Mouse (Mus musculus) megakaryocyte-erythroid progenitor cell, adult 5-6 weeks (primary cell): Measurements from ENCODE around the gene Dctpp1. TPM values are rescaled to one million over a fixed set of nuclear protein-coding genes. Genes with fewer than 3 reads are reported as not detected.
A peak's percentile ranks its signal among the peaks of the same experiment; 100 is the strongest.

Source experiments
- ATAC-seq: replicated peaks from 2 replicates; pipeline ENCODE4 v1.8.0; 2016; ENCODE audit warnings: mild to moderate bottlenecking, inconsistent platforms; ENCODE audit not compliant: severe bottlenecking, poor library complexity, low FRiP score, low TSS enrichment
- total RNA-seq, 2 experiments: library from RNA; stranded (forward) in 1 of 2; stranded (reverse) in 1 of 2; fragments of 200-1000, 215-1000 nt in 1 of 2; fragments of >200 nt in 1 of 2; fragmentation: Nextera tagmentation in 1 of 2; gene quantifications; 2 replicates each; pipeline ENCODE4 v1.2.3; 2014 to 2017

The Dctpp1 gene
- total RNA-seq (2014; fragmentation: Nextera tagmentation) (61.0 and 138 TPM in 2 replicates), total RNA-seq (2017) (44.5 and 48.2 TPM in 2 replicates)

DNA sequence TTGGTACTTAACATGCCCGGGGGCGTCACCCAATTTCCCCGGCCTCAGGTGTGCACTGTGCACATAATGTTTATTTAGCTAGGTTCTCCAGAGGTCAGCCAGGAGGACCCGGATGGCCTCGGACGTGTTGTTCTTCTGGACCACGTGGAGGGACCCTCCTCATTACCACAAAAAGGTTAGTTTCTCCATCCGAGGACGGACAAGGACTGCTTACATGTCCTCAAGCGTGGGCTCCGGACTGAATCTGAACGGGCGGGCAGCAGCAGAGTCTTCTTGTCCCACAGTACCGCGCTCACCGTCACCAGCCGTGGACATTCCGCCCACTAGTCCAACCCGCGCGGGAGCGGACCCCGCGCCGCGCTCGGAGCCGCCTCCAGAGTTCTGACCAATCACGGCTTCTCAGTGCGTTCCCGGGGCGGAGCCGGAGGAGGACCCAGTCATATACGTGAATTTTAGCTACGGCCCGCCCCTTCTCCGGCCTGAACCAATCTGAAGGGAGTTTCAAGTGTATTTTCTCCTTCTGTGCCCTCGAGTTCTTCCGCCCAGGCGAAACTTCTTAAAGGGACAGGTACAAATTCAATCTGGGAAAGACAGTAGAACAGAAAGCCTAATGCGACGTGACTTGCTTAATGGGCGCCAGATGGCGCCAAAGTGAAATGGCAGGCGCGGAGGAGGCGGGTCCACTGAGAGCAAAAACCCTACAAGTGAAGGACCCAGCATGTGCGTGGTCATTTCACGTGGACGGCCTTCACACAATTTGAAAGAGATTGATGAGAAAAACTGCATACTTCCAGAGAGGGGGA is at the start of gene Dctpp1:
TSS of gene Dctpp1 (minus strand) at position 401 of the 803 bp plus-strand sequence.
- peak; percentile 90 for ATAC-seq

DNA sequence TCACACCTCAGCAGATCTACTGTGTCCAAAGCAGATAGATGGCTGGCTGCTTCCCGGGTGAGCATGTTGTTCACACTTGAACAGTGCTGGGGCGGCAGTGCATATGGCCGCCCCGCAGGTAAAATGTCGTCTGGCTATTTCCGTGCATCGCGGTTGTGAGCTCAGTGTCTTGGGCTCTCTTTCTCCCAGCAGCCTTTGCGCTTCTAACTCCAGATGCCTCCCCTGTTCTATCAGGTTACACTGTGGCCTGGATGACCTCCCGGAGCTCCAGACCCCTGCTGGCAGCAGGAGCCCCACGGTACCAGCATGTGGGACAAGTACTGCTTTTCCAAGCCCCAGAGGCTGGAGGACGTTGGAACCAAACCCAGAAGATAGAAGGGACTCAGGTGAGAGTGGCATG is 49.4 kb upstream of the Dctpp1 start:
- ATAC-seq: no peak

DNA sequence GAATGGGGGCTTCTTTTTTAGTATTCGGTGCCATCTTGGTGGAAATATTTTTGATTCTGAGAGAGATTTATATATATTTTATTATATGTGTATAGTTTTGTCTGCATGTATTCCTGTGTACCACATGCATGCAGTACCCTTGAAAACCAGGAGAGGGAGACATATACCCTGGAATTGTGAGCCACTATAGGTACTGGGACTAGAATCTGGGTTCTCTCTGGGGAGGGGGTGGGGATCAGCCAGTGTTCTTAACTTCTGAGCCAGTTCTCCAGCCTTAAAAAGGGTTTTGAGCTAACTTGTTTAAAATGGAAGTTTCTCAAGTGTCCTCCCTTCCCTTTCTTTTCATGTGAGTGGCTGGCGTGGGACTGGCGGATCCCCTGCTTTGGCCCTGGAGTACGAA is 48.4 kb upstream of the Dctpp1 start:
- peak; percentile 74 for ATAC-seq

DNA sequence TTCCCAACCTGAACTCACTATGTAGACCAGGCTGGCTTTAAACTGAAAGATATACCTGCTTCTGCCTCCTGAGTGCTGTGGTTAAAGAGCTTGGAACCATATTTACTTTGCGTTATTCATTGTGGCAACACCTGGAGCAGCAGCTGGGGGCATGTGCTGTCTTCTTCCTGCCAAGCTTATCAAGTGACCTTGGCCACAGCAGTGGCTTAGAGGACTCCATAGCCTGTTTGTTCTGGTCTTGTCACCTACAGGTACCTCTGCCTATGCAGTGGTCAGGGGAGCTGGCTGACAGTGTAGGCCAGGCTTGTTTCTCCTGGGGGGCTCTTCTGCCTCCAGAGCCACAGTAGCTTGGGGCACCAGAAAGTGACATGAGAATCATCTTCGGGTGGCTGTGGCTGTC is 47.9 kb upstream of the Dctpp1 start:
- ATAC-seq: no peak

DNA sequence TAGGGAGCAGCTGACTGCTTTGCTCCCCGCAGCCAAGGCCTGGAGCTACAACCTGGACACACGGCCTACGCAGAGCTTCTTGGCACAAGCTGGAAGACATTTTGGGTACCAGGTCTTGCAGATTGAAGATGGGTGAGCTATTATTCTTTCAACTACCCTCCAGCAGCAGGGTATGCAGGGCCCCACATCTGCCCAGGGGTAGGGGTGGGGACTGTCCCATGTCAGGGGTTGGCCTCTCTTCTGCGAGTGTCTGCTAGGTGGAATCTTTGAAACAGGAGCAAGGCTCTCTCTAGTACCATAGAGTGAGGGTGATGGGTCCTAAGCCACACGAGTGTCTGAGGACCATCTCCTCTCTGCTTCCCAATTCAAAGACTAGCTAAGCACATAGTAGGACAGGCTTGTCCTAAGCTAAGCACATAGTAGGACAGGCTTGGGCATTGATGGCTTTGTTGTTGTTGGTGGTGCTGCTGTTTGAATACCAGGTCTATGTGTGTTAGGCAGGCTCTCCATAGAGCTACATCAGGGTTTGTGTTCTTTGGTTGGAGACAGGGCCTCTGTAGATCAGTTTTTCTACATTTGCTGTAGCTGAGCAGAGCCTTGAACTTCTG is 37.2 kb upstream of the Dctpp1 start:
- no peak for ATAC-seq

DNA sequence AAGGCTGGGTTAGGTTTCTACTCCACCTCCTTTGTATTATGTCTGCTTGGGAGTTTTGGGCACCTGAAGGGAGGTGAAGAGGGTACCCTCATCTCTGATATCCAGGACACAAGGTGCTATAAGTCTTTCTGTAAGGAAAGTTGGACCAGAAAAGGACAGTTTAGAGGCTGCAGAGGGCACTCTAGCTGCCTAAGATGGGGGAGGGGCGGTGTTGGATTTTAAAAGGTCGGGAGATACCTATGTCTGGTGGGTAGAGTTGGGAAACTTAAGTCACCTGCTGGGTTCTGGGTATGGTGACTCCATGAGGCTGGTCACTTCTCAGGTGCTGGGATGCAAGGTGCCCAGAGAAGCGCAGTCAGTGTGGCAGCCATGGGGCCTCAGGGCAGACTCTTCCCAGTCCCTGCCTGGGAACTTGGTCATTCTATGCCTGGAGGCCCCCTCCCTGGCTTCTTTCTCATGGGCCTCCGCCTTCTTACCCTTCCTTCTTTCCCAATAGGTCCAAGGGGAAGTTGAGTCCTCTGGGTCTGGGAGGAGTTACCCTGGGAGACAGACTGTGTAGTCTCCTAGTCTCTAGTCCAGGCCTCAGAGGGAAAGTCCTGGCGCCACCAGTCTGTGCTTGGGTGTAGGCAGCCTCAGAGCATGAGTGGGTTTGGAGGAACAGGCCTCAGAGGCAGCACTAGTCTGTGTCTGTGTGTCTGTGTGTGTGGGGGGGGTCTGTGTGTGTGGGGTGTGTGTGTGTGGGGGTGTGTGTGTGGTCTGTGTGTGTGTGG is 36.5 kb upstream of the Dctpp1 start:
- ATAC-seq: no peak

DNA sequence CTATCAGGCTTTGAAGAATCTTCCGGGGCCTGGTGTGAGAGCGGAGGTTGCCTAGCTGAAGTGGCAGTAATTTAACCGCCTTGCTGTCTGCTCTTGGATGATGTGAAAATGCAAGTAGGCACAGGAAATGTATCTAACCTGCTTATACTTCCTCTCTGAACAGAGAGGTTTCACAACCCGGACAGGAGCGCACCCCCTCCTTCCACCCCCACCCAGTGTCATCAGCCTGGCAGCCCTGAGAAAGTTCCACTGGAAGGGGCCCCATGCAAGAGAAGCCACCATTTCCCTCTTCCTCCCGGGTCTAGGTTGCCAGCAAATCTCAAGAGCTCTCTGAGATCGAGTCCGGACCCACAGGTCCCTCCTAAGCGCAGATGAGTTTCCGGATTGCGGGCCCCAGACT is 35.6 kb upstream of the Dctpp1 start, which contains the start of gene Itgal:
TSS of gene Itgal (plus strand) at position 163 of the 400 bp plus-strand sequence.
- peak; percentile 36; the same call in 1 of the 2 replicates for ATAC-seq

DNA sequence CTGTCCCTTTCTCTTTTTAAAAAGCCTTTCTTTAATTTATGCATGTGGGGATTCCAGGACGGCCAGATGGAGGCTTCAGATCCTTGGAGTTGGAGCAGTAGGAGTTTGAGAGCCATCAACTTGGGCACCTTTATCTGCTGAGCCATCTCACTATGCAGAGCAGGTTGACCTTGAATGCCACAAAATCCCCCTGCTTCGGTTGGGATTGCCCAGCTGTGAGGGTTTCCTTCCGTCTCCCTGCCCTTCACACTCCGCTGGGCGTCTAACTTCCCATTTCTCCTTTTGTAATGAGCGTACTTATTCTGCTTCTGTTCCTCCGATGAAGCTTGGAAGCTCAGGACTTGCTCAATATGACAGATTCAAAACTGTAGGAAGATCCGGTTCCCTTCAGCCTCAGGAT is 29.6 kb upstream of the Dctpp1 start:
- ATAC-seq: no peak

DNA sequence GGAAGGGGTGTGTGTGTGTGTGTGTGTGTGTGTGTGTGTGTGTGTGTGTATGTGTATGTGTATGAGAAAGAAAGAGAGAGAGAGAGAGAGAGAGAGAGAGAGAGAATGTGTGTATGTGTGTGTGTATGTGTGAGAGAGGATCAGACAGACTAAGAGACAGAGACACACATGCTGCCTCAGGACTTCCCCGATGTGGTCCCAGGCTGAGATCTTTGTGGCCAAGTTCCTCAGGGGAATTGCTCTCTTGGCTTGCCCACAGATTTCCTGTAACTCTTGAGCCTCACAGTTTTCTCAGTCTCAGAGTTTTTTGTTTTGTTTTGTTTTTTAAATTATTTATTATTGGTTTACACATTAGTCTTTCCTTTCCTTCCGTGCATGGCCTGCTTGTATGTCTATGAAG is 28.8 kb upstream of the Dctpp1 start:
- ATAC-seq: no peak

DNA sequence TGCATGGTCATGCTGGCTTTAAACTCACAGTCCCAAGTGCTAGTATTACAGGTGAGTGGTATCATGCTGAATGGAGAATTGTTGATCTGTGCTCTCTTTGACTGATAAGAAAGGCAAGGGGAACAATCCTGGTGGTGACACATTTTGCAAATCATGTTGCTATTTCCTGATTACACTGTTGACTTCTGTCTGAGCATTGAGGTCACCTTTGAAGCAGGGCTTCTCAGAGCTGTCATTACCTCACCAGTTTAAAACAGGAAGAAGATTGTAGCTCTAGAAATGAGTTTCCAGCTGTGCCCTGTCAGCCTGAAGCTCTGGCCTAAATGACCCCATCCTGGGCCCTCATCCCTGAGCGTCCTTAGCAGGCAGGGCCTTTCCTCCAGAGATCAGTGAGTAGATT is 27.4 kb upstream of the Dctpp1 start:
- ATAC-seq: no peak

DNA sequence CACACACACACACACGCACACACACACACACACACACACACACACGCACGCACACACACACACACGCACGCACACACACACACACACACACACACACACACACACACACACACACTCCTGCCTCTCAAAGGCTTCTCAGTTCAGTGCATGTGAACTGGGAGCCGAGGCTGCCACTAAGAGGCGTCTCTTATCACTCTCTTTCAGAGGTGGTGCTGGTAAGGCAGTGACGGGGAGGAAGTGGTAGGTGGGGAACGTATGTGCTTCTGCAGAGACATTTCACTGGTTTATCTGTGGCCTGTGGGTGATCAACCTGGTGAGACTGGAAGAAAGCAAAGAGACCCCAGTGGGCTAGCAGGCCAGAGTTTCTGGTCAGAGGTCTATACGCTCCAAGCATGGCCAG is 24.6 kb upstream of the Dctpp1 start:
- peak; percentile 95 for ATAC-seq

DNA sequence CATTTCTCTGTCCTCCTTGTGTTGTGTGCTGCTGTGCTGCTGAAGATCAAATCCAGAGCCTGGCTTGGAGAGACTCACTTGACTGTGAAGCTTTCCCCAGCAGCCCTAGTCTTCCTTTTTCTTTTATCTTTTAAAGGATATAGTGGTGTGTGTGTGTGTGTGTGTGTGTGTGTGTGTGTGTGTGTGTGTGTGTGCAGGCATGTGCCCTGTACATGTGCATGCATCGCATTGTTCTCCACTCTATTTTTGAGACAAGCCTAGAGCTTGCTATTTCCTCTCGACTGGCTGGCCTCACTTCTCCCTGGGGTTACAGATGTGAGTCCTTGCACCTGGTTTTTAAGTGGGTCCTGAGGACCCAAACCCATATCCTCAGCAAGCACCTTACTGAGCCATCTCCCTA is 21.7 kb upstream of the Dctpp1 start:
- no peak for ATAC-seq

DNA sequence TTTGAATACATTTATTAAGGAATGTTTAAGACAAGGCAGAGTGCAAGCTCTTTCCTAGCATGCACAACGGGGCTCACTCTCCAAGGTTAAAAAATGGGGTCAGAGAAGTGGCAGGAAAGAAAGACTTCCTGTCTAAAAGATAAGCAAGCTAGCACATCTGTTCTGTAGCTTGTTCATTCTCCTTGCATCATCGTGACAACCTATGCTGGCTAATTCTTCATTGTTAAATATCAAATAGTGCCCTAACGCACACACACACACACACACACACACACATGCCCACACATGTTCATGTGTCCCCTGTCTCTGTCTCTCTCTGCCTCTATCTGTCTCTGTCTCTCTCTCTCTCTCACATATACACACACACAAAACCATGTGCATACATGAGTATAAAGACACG is 20.6 kb upstream of the Dctpp1 start:
- ATAC-seq: 0 out of 2 replicates have a peak, but pooled peaks have one; percentile 39

DNA sequence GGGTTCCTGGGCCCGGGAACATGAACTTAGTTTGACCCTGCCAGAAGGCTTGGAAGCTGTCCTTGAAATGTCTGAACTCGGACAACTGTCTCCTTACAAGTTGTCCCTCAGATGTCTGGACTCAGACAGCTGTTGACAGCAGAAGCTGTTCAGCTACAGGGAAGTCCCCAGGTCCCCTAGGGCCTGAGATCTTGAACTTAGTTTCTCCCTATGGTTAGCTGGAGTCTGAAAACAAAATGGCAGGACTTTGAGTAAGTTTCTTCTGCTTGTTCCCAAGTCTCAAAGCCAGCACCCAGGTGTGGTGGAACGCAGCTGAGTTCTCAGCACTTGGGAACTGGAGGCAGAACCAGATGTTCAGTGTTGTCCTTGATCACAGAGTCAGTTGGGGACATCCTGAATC is 19.6 kb upstream of the Dctpp1 start:
- no peak for ATAC-seq

DNA sequence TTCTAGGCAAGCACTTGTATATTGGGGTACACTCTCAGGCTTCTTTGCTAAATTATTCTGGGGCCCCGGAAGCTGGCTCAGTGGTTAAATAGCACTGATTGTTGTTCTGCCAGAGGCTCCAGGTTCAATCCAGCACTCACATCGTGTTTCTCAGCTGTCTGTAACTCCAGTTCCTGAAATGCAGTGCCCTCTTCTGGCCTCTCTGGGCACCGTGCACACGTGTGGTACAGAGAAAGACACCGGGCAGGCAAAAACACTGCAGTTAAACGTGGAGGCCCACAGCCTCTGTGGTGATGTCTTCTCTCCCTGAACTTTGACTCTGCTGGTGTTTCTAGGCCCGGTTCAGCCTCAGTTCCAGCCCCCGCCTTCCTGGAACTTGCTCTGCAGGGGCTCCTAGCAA is 17.8 kb upstream of the Dctpp1 start:
- ATAC-seq: peak; percentile 64

DNA sequence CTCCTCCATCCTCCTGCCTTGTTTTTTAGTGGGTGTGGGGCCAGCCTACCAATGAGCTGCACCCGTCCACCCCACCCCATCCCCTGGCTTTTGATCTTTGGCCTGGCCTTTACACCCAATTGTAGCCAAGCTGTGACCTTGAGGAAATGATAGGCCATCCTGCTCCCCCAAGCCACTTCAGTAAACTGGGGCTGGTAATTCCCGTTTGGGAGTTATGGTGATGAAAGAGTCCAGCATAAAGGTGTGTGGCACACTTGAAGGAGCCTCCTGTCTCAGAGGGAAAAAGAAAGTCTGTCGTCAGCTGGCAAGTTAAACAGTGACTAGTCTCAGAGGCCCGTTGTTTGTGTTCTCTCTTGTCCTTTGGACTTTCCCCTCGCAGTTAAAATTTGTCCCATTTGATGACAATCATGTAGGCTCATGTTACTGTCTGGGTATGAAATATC is 16.0 kb upstream of the Dctpp1 start:
- no peak for ATAC-seq

DNA sequence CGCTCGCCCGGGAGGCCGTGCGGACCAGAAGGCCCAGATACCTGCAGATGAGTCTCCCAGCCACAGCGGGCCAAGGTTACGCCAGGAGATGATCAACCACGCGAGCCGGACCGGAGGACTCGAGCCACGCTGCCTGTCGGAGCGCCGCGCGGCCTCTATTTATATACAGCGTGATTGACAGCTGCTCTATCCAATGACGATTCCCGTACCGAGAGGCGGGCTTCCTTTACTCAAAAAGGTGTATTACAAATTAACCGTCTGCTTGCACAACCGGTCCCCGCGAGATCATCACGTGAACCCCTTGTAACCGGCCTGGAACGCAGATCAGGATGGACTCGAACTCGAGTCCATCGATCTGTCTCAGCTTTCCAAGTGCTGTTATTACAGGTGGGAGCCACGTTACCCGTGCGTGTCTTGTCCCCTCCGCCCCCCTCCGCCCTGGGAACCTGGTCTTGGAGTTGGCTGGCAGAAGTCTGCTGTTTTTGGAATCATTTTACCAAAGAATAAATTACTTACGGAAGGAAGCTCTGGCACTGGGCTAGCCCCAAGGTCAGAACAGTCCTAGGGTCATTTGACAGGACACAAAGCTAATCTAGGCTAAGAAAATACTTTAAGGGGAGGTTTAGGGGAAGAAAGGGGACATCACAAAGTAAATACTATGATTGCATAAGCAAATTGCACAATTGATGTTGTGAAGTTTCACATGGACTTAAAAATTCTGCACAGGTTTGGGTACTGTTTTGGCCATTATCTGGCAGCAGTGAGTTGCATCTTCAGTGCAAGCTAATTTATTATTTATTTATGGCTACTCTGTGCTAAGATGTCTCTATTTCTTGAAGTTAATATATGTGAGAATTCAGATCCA is 13.6 kb upstream of the Dctpp1 start, which contains the start of gene Sephs2:
TSS of gene Sephs2 (minus strand) at position 131 of the 865 bp plus-strand sequence.
- peak; percentile 88 for ATAC-seq

DNA sequence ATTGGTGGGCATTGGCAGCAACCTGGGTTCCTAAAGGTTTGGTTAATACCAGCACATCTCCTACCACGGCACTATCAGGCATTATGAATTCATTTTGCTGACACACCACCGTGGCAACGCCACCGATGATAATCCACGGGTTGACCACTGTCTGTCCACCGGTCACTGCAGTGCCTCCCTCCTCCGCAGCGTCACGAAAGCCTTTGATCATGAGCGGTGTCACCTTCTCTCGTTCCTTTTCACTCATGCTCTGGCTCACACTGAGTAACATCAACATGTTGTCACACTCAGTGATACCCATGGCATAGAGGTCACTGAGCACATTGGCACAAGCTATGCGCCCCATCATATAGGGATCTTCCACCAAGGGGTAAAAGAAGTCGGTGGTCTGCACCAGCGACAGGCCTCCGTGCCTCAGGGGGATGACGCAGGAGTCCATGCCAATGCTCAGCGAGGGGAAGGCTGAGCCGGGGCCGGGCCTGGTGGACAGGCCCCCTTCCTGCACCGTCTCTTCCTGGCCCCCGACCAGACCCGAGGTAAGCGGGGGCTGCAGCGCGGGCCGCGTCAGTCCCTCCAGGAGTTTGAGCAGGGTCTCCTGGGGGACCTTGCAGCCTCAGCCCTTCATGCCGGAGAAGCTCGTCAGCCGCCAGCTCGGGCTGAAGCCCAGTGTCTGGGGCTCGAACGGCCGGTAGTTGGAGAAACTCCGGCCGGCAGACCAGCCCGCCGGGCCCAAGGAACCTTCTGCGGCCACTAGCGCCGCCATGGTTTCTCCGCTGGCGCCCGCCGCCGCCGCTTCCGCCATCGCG is 12.8 kb upstream of the Dctpp1 start:
- 0 out of 2 replicates have a peak, but pooled peaks have one; percentile 18 for ATAC-seq
